Mouse (Mus musculus): Measurements from ENCODE around the gene Sarm1. TPM values are rescaled to one million over a fixed set of nuclear protein-coding genes. Genes with fewer than 3 reads are reported as not detected.
A peak's percentile ranks its signal among the peaks of the same experiment; 100 is the strongest.

The Sarm1 gene
- total and polyA plus RNA-seq, 2 experiments from 2014 or later, result 32.7 to 85.9 TPM

- H3K9ac ChIP-seq (replicated peaks; ENCODE audit: low read length), result no peak overlapping the region
- 58% methylated on average over 16 of the region's 16 CpGs for WGBS
- DNase-seq (ENCODE audit: low spot score) (no peak), ATAC-seq (no peak)
- no peaks in the 10 kb centered on the region for H3K9me3 ChIP-seq (ENCODE audit: low read length)
- H3K4me3 ChIP-seq (ENCODE audit: low read length), result no peak overlapping the region; the same call in 1 of the 2 replicates
- TF ChIP-seq CTCF (IDR thresholded peaks at IDR 0.05; ENCODE audit: low read depth), result no peak
- H3K4me1 ChIP-seq (ENCODE audit: insufficient read depth, low read length), result peaks cover 4% of the 10 kb centered on the region; the same call in 1 of the 2 replicates
- no peak overlapping the region for H3K27ac ChIP-seq
- no peak overlapping the region for H3K4me2 ChIP-seq (ENCODE audit: low read depth, low read length)
- no peaks in the 10 kb centered on the region for H3K27me3 ChIP-seq (ENCODE audit: insufficient read depth, low read length)
- H3K36me3 ChIP-seq (ENCODE audit: insufficient read depth, low read length), result no peaks in the 10 kb centered on the region
Observed at GRCm38 (mm10) chr11:78499543-78499942, 2.0 kb upstream of the Sarm1 start.

GRCm38 (mm10) chr11:78499004-78499403 lies 1.4 kb upstream of the Sarm1 start, which contains the start of gene Vtn:
Gene Vtn, plus strand, starts transcription at chr11:78499091.
- ATAC-seq (no peak), DNase-seq (ENCODE audit: low spot score) (no peak)
- Histone ChIP-seq H3K36me3 (ENCODE audit: insufficient read depth, low read length) (no peaks in the 10 kb centered on the region), H3K9me3 (ENCODE audit: low read length) (no peaks in the 10 kb centered on the region), H3K4me3 (ENCODE audit: low read length) (peak within 1 kb of the TSS; percentile 70), H3K9ac (replicated peaks; ENCODE audit: low read length) (peak within 1 kb of the TSS; percentile 76), H3K27me3 (ENCODE audit: insufficient read depth, low read length) (no peaks in the 10 kb centered on the region), H3K4me2 (ENCODE audit: low read depth, low read length) (peak within 1 kb of the TSS; percentile 79), H3K4me1 (ENCODE audit: insufficient read depth, low read length) (peaks cover 4% of the 10 kb centered on the region; the same call in 1 of the 2 replicates), H3K27ac (peak within 1 kb of the TSS; percentile 94)
- 61% methylated on average over 7 of the region's 7 CpGs for WGBS
- no peak for TF ChIP-seq CTCF (IDR thresholded peaks at IDR 0.05; ENCODE audit: low read depth)

GRCm38 (mm10) chr11:78497071-78497541 lies 448 bp downstream of the Sarm1 start:
- peak overlapping the region; percentile 76 for H3K9ac ChIP-seq (replicated peaks; ENCODE audit: low read length)
- peak overlapping the region; percentile 70 for H3K4me3 ChIP-seq (ENCODE audit: low read length)
- H3K4me1 ChIP-seq (ENCODE audit: insufficient read depth, low read length), result peaks cover 4% of the 10 kb centered on the region; the same call in 1 of the 2 replicates
- ATAC-seq (peak; percentile 77), DNase-seq (ENCODE audit: low spot score) (peak; percentile 79)
- TF ChIP-seq CTCF (IDR thresholded peaks at IDR 0.05; ENCODE audit: low read depth), result no peak
- H3K36me3 ChIP-seq (ENCODE audit: insufficient read depth, low read length), result no peaks in the 10 kb centered on the region
- H3K9me3 ChIP-seq (ENCODE audit: low read length), result no peaks in the 10 kb centered on the region
- H3K27ac ChIP-seq, result peak overlapping the region; percentile 94
- H3K4me2 ChIP-seq (ENCODE audit: low read depth, low read length), result peak overlapping the region; percentile 79
- WGBS, result under 1% methylated on average over 43 of the region's 44 CpGs
- H3K27me3 ChIP-seq (ENCODE audit: insufficient read depth, low read length), result no peaks in the 10 kb centered on the region

- Histone ChIP-seq H3K4me1 (ENCODE audit: insufficient read depth, low read length) (peaks cover 4% of the 10 kb centered on the region; the same call in 1 of the 2 replicates), H3K27ac (no peak overlapping the region), H3K4me2 (ENCODE audit: low read depth, low read length) (peak overlapping the region; percentile 79), H3K36me3 (ENCODE audit: insufficient read depth, low read length) (no peaks in the 10 kb centered on the region), H3K27me3 (ENCODE audit: insufficient read depth, low read length) (no peaks in the 10 kb centered on the region), H3K9ac (replicated peaks; ENCODE audit: low read length) (peak overlapping the region; percentile 3; the same call in 1 of the 2 replicates), H3K4me3 (ENCODE audit: low read length) (peak overlapping the region; percentile 70), H3K9me3 (ENCODE audit: low read length) (no peaks in the 10 kb centered on the region)
- DNase-seq (ENCODE audit: low spot score) (peak; percentile 44), ATAC-seq (no peak)
- TF ChIP-seq CTCF (IDR thresholded peaks at IDR 0.05; ENCODE audit: low read depth), result no peak
- WGBS, result 5% methylated on average over 6 of the region's 6 CpGs
Observed at GRCm38 (mm10) chr11:78495904-78496303, 1.6 kb downstream of the Sarm1 start.

GRCm38 (mm10) chr11:78490781-78491241 lies 6.7 kb downstream of the Sarm1 start:
- TF ChIP-seq CTCF (IDR thresholded peaks at IDR 0.05; ENCODE audit: low read depth), result peak; percentile 61
- H3K9me3 ChIP-seq (ENCODE audit: low read length), result no peaks in the 10 kb centered on the region
- ATAC-seq, result peak; percentile 84
- H3K4me1 ChIP-seq (ENCODE audit: insufficient read depth, low read length), result peaks cover 1% of the 10 kb centered on the region; the same call in 1 of the 2 replicates
- H3K9ac ChIP-seq (replicated peaks; ENCODE audit: low read length), result peak overlapping the region; percentile 44
- peak overlapping the region; percentile 41; the same call in 1 of the 2 replicates for H3K27ac ChIP-seq
- no peaks in the 10 kb centered on the region for H3K27me3 ChIP-seq (ENCODE audit: insufficient read depth, low read length)
- peak; percentile 86 for DNase-seq (ENCODE audit: low spot score)
- peak overlapping the region; percentile 56 for H3K4me2 ChIP-seq (ENCODE audit: low read depth, low read length)
- peak overlapping the region; percentile 30 for H3K4me3 ChIP-seq (ENCODE audit: low read length)
- H3K36me3 ChIP-seq (ENCODE audit: insufficient read depth, low read length), result peaks cover 9% of the 10 kb centered on the region
- 8% methylated on average over 45 of the region's 48 CpGs for WGBS

GRCm38 (mm10) chr11:78488168-78488567 lies 9.4 kb downstream of the Sarm1 start:
- Histone ChIP-seq H3K27ac (no peak overlapping the region), H3K27me3 (ENCODE audit: insufficient read depth, low read length) (no peaks in the 10 kb centered on the region), H3K9me3 (ENCODE audit: low read length) (no peaks in the 10 kb centered on the region), H3K4me2 (ENCODE audit: low read depth, low read length) (no peak overlapping the region), H3K9ac (replicated peaks; ENCODE audit: low read length) (no peak overlapping the region), H3K4me3 (ENCODE audit: low read length) (no peak overlapping the region), H3K36me3 (ENCODE audit: insufficient read depth, low read length) (peaks cover 12% of the 10 kb centered on the region), H3K4me1 (ENCODE audit: insufficient read depth, low read length) (no peaks in the 10 kb centered on the region)
- peak; percentile 28; the same call in 1 of the 2 replicates for ATAC-seq
- DNase-seq (ENCODE audit: low spot score), result peak; percentile 85
- 6% methylated on average over 8 of the region's 8 CpGs for WGBS
- peak; percentile 94 for TF ChIP-seq CTCF (IDR thresholded peaks at IDR 0.05; ENCODE audit: low read depth)

GRCm38 (mm10) chr11:78483639-78484038 lies 13.9 kb downstream of the Sarm1 start:
- no peaks in the 10 kb centered on the region for H3K9me3 ChIP-seq (ENCODE audit: low read length)
- peaks cover 24% of the 10 kb centered on the region for H3K36me3 ChIP-seq (ENCODE audit: insufficient read depth, low read length)
- no peak for TF ChIP-seq CTCF (IDR thresholded peaks at IDR 0.05; ENCODE audit: low read depth)
- no peak overlapping the region for H3K4me3 ChIP-seq (ENCODE audit: low read length)
- 59% methylated on average over 7 of the region's 7 CpGs for WGBS
- ATAC-seq (no peak), DNase-seq (ENCODE audit: low spot score) (no peak)
- no peaks in the 10 kb centered on the region for H3K27me3 ChIP-seq (ENCODE audit: insufficient read depth, low read length)
- H3K9ac ChIP-seq (replicated peaks; ENCODE audit: low read length), result no peak overlapping the region
- H3K4me2 ChIP-seq (ENCODE audit: low read depth, low read length), result no peak overlapping the region
- H3K27ac ChIP-seq, result no peak overlapping the region
- no peaks in the 10 kb centered on the region for H3K4me1 ChIP-seq (ENCODE audit: insufficient read depth, low read length)

Data from hindbrain, postnatal 0 days (tissue).